Mouse (Mus musculus) retina, embryonic 14.5 days (tissue): ENCODE measurements at regions not wholly inside any gene's neighbourhood (a gene's known extent, or its start where the extent isn't known, plus 50 kb on each side); places are given as distances from the start of the nearest gene placed in this dataset.

Source experiments
- DNase-seq: peaks from one replicate; pipeline ENCODE4 v3.0.0-alpha.2; 2015; ENCODE audit warnings: low spot score

DNA sequence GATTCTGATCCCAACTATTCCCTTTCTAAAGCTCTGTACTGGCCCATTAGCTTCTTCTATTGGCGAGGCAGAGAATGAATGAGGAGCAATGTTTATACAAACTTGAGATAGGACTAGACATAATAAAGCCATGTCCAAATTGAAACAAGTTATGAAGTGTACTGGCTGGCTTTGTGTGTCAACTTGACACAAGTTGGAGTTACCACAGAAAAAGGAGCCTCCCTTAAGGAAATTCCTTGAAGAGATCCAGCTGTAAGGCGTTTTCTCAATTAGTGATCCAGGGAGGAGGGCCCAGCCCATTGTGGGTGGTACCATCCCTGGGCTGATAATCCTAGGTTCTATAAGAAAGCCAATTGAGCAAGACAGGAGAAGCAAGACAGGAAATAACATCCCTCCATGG lies 135.9 kb upstream of the Cr2 start:
- no peak for DNase-seq

DNA sequence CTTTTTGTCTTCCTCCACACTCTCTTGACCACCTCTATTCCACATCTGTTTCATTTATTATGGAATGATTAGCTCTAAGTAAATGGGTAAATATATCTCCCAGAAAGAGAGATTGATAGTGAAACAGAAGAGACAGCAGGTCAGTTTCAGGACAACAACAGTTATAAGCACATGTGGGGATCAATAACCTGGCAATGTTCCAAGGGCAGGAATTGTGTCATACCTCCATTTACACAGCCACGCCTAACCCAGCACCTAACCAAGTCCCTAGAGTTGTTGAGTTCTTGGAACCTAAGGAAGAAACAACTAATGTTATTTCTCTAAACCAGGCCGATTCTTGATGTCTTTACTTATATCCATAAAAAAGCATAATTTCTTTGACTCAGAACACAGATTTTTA lies 108.6 kb upstream of the Cr2 start:
- no peak for DNase-seq

- peak; percentile 100 for DNase-seq
Observed at GRCm38 (mm10) chr1:195241496-195241895, 65.0 kb upstream of the Cr2 start.

DNA sequence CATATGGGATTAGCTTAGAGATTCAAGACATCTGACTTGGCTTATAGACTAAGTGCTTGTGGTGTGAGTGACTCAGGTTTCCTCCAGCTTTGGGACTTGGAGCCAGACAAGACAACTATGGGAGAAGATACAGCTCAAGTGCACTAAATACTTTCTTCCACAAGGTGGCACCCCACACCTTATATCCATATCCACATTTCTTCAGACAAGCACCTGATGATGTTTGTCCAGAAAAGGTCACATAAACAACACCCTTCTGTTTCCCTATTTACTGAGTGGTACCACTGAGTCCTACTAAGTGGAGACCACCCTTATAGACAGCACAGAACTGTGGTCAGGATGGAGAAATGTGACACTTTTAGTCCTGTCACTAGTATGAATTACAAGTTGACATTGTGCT lies 56.1 kb upstream of the Cr2 start:
- peak; percentile 81 for DNase-seq

GRCm38 (mm10) chr1:195227007-195227406 lies 50.5 kb upstream of the Cr2 start:
- peak; percentile 0 for DNase-seq
